Mouse (Mus musculus) lung, embryonic 14.5 days (tissue): Measurements from ENCODE around the gene Gm11627. TPM values are rescaled to one million over a fixed set of nuclear protein-coding genes. Genes with fewer than 3 reads are reported as not detected.
A peak's percentile ranks its signal among the peaks of the same experiment; 100 is the strongest.
"Not testable (repeated sequence)": the region's sequence is repeated elsewhere in the genome, so short reads cannot be mapped to it uniquely, and the experiment has no call there.

Source experiments
- ATAC-seq: fragments of 200-750 bp; cut with Nextera tagmentation; 2 replicates; pipeline ENCODE4 v1.8.0; 2017; ENCODE audit warnings: mild to moderate bottlenecking, moderate TSS enrichment, moderate library complexity; ENCODE audit not compliant: insufficient read depth
- DNase-seq: peaks from one replicate; pipeline ENCODE4 v3.0.0-alpha.2; 2015
- H3K27ac ChIP-seq: fragments of 300-500 bp; sonication (generic); 2 replicates; pipeline ENCODE4 v1.5.1; 2014; ENCODE audit warnings: low read depth, mild to moderate bottlenecking, moderate library complexity
- H3K27me3 ChIP-seq: fragments of 300-500 bp; sonication (generic); 2 replicates; pipeline ENCODE4 v1.6.1; 2014; ENCODE audit warnings: low read length, control low read depth; ENCODE audit not compliant: insufficient read depth
- H3K36me3 ChIP-seq: fragments of 300-500 bp; sonication (generic); 2 replicates; pipeline ENCODE4 v1.6.1; 2014; ENCODE audit warnings: control low read depth; ENCODE audit not compliant: insufficient read depth
- H3K4me1 ChIP-seq: fragments of 300-500 bp; sonication (generic); 2 replicates; pipeline ENCODE4 v1.6.1; 2014; ENCODE audit warnings: antibody characterized with exemption, control low read depth; ENCODE audit not compliant: insufficient read depth
- H3K4me2 ChIP-seq: fragments of 300-500 bp; sonication (generic); 2 replicates; pipeline ENCODE4 v1.6.1; 2014; ENCODE audit warnings: mild to moderate bottlenecking
- H3K4me3 ChIP-seq: fragments of 300-500 bp; sonication (generic); 2 replicates; pipeline ENCODE4 v1.5.1; 2014; ENCODE audit warnings: low read depth, low read length
- H3K9ac ChIP-seq: fragments of 300-500 bp; sonication (generic); 2 replicates; pipeline ENCODE4 v1.6.1; 2014
- H3K9me3 ChIP-seq: fragments of 300-500 bp; sonication (generic); 2 replicates; pipeline ENCODE4 v1.6.1; 2016; ENCODE audit warnings: low read depth, low read length, control low read depth
- CTCF ChIP-seq: IDR thresholded peaks from 2 replicates; pipeline ENCODE4 v1.5.1; 2016; ENCODE audit warnings: antibody characterized with exemption, low read depth
- WGBS: fragments of 180-500 bp; shearing (Covaris S2); extraction: QIAGEN DNeasy Blood & Tissue Kit; methylation state at CpG from one replicate; pipeline ENCODE4 v1.1.7; 2014; 5-methylcytosine and 5-hydroxymethylcytosine counted together
- polyA plus RNA-seq: library from polyadenylated mRNA; unstranded; fragments of >200 nt; fragmentation: Nextera tagmentation; extraction: Ambion mirVana; gene quantifications from 2 replicates; pipeline ENCODE4 v1.2.1, GENCODE M21; 2014

Gene Gm11627
- polyA plus RNA-seq, 1 experiment from 2014 or later = 14.3 TPM

DNA sequence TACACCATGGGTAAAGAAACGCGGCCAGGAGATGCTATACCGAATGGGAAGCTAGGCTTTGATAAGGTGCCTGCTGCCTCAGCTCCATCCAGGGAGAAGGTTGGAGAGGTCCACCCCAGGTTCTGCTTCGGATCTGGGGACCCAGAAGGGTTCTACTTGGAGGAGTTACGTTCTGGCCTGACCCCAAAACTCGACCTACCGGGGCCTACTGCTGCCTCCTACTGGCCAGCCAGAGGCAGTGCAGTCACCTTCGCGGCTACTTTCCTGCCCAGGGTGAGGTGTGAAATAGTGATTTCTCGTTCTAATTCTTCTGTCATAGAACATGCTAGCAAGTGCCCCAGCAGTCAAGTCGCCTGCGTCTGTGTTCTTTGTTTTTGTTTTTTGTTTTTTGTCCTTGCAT, 11.1 kb downstream of the Gm11627 start:
- DNase-seq = no peak
- ATAC-seq = no peak
- H3K4me3 ChIP-seq = no peak overlapping the region
- no peaks in the 10 kb centered on the region for H3K9me3 ChIP-seq
- no peak overlapping the region for H3K4me2 ChIP-seq
- H3K9ac ChIP-seq = no peak overlapping the region
- H3K4me1 ChIP-seq = no peaks in the 10 kb centered on the region
- peak; percentile 58 for TF ChIP-seq CTCF
- H3K27ac ChIP-seq = no peak overlapping the region
- H3K27me3 ChIP-seq = no peaks in the 10 kb centered on the region
- WGBS = 75% methylated on average over 12 of the region's 12 CpGs
- H3K36me3 ChIP-seq = no peaks in the 10 kb centered on the region

DNA sequence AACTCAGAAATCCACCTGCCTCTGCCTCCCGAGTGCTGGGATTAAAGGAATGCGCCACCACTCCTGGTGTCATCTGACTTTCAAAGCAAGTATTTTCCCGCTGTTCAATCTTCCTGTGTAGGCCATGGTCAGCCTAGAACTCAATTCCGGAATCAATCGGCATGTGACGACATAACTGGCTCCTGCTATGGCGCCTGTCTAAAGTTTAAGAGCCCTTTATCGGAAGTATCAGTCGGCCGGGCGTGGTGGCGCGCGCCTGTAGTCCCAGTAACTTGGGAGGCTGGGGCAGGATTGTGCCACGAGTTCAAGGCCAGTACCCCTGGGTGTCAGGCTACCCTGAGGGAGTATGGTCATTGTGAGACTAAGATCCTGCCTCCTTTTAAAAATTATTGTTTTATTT, 11.5 kb downstream of the Gm11627 start:
- Histone ChIP-seq H3K4me2 (no peak overlapping the region), H3K4me3 (no peak overlapping the region), H3K27me3 (no peaks in the 10 kb centered on the region), H3K9me3 (no peaks in the 10 kb centered on the region), H3K27ac (no peak overlapping the region), H3K9ac (no peak overlapping the region), H3K4me1 (no peaks in the 10 kb centered on the region), H3K36me3 (no peaks in the 10 kb centered on the region)
- no peak for ATAC-seq
- TF ChIP-seq CTCF = no peak
- DNase-seq = no peak
- WGBS = 93% methylated on average over 15 of the region's 15 CpGs

DNA sequence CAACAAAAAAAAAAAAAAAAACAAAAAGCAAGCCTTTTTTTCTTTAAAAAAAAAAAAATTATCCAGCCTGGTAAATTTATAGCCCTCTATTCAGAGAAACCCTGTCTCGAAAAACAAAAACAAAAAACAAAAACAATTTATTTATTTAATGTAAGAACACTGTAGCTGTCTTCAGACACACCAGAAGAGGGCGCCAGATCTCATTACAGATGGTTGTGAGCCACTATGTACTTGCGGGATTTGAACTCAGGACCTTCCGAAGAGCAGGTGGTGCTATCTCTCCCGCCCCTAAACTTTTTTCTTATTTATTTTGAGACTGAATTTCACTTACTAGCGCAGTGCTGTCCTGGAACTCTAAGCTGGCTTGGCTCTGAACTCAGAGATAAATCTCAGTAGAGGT, 12.1 kb downstream of the Gm11627 start:
- H3K27me3 ChIP-seq = no peaks in the 10 kb centered on the region
- ATAC-seq (no peak), DNase-seq (no peak)
- no peaks in the 10 kb centered on the region for H3K4me1 ChIP-seq
- H3K27ac ChIP-seq = no peak overlapping the region
- H3K9me3 ChIP-seq = no peaks in the 10 kb centered on the region
- H3K4me3 ChIP-seq = no peak overlapping the region
- no peak overlapping the region for H3K4me2 ChIP-seq
- no peak for TF ChIP-seq CTCF
- 85% methylated on average over 6 of the region's 6 CpGs for WGBS
- no peaks in the 10 kb centered on the region for H3K36me3 ChIP-seq
- no peak overlapping the region for H3K9ac ChIP-seq

GRCm38 (mm10) chr11:102566290-102566689, 13.0 kb downstream of the Gm11627 start:
- ATAC-seq (no peak), DNase-seq (no peak)
- Histone ChIP-seq H3K9ac (no peak overlapping the region), H3K27me3 (no peaks in the 10 kb centered on the region), H3K4me3 (no peak overlapping the region), H3K4me2 (no peak overlapping the region), H3K4me1 (no peaks in the 10 kb centered on the region), H3K27ac (no peak overlapping the region), H3K9me3 (no peaks in the 10 kb centered on the region), H3K36me3 (no peaks in the 10 kb centered on the region)
- no peak for TF ChIP-seq CTCF
- WGBS = 79% methylated on average over 1 of the region's 1 CpGs

DNA sequence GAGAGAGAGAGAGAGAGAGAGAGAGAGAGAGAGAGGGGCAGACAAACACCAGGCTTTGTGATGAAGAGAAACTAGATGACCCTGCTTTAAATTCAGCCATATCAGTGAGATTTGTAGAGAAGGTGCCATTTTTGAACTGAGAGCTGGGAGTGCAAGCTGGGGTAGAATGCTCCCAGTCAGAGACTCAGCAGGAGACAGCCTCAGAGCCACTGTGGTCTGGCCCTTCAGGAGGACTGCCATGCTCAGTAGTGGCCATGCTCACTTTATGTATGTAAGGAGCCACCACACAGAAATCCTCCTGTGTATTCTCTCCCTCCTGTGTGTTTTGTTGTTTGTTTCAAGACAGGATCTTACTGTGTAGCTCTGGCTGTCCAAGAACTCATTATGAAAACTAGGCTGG, 13.5 kb downstream of the Gm11627 start:
- H3K4me3 ChIP-seq = no peak overlapping the region
- no peak overlapping the region for H3K9ac ChIP-seq
- ATAC-seq (no peak), DNase-seq (no peak)
- no peaks in the 10 kb centered on the region for H3K4me1 ChIP-seq
- H3K4me2 ChIP-seq = no peak overlapping the region
- no peak for TF ChIP-seq CTCF
- peak overlapping the region; percentile 44 for H3K27ac ChIP-seq
- H3K27me3 ChIP-seq = no peaks in the 10 kb centered on the region
- H3K36me3 ChIP-seq = no peaks in the 10 kb centered on the region
- no peaks in the 10 kb centered on the region for H3K9me3 ChIP-seq

- ATAC-seq, H3K4me3 ChIP-seq, DNase-seq, H3K27me3 ChIP-seq, H3K4me1 ChIP-seq, H3K36me3 ChIP-seq, H3K4me2 ChIP-seq, H3K9ac ChIP-seq, H3K9me3 ChIP-seq: not testable (repeated sequence)
- peak overlapping the region; percentile 44 for H3K27ac ChIP-seq
- 53% methylated on average over 14 of the region's 14 CpGs for WGBS
These were observed 14.1 kb downstream of the Gm11627 start for GRCm38 (mm10) chr11:102564952-102565671.

DNA sequence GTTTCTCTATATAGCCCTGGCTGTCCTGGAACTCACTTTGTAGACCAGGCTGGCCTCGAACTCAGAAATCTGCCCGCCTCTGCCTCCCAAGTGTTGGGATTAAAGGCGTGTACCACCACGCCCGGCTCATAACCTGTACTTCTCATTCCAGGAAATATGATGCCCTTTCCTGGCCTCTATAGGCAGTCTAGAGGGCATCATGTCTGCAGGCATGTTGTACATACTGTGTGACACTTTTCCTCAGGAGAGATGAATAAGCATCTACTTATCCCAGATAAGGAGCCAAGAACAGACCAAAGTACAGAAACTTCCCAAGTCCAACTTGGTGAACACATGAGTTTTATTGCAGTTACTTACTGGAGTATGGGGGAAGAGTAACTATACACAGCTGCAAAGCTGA, 20.6 kb downstream of the Gm11627 start:
- H3K27me3 ChIP-seq = no peaks in the 10 kb centered on the region
- no peaks in the 10 kb centered on the region for H3K9me3 ChIP-seq
- H3K4me1 ChIP-seq = peaks cover 10% of the 10 kb centered on the region; the same call in 1 of the 2 replicates
- no peak overlapping the region for H3K4me2 ChIP-seq
- DNase-seq (no peak), ATAC-seq (no peak)
- no peak for TF ChIP-seq CTCF
- H3K36me3 ChIP-seq = no peaks in the 10 kb centered on the region
- WGBS = 88% methylated on average over 4 of the region's 5 CpGs
- H3K4me3 ChIP-seq = no peak overlapping the region
- H3K9ac ChIP-seq = no peak overlapping the region
- H3K27ac ChIP-seq = no peak overlapping the region

- Histone ChIP-seq H3K9ac (no peak overlapping the region), H3K9me3 (no peaks in the 10 kb centered on the region), H3K27ac (no peak overlapping the region), H3K4me1 (peaks cover 10% of the 10 kb centered on the region; the same call in 1 of the 2 replicates), H3K4me2 (no peak overlapping the region), H3K4me3 (no peak overlapping the region), H3K36me3 (no peaks in the 10 kb centered on the region), H3K27me3 (no peaks in the 10 kb centered on the region)
- TF ChIP-seq CTCF = no peak
- 100% methylated on average over 1 of the region's 1 CpGs for WGBS
- ATAC-seq = no peak
- no peak for DNase-seq
These were observed 21.9 kb downstream of the Gm11627 start for GRCm38 (mm10) chr11:102557386-102557785.
